8 mouse cellular contexts compared by ENCODE assay signal in genomic region chr2:80616854-80617737, GRCm38 (mm10). TPM values are rescaled to one million over a fixed set of nuclear protein-coding genes. Genes with fewer than 3 reads are reported as not detected.
A peak's percentile ranks its signal among the peaks of the same experiment; 100 is the strongest.
DNase-seq lines count a peak whose midpoint lies in the region; ATAC-seq and TF ChIP-seq lines count a peak whose summit lies in the region.

Gene Dusp19, plus strand, starts transcription at chr2:80617045.
Gene Nup35, plus strand, starts transcription at chr2:80617236.

- H3K27ac ChIP-seq in forebrain, embryonic 11.5 days (ENCODE audit: low read depth, low read length), result no peak within 1 kb of the TSS
- peak within 1 kb of the TSS; percentile 78 for H3K27ac ChIP-seq in heart, postnatal 0 days (ENCODE audit: low read depth)
- peak within 1 kb of the TSS; percentile 66 for H3K27ac ChIP-seq in liver, embryonic 16.5 days (ENCODE audit: low read length)
- peak within 1 kb of the TSS; percentile 70 for H3K27ac ChIP-seq in neural tube, embryonic 13.5 days (replicated peaks)
- H3K27ac ChIP-seq in testis, adult 2 months (ENCODE audit: control insufficient read depth, insufficient read depth, low read depth, low read length), result peak within 1 kb of the TSS; percentile 93

- peak within 1 kb of the TSS; percentile 72 for H3K9ac ChIP-seq in forebrain, embryonic 11.5 days (ENCODE audit: low read length)
- H3K9ac ChIP-seq in heart, postnatal 0 days (replicated peaks; ENCODE audit: low read depth, low read length), result peak within 1 kb of the TSS; percentile 81
- peak within 1 kb of the TSS; percentile 62 for H3K9ac ChIP-seq in liver, embryonic 16.5 days (ENCODE audit: low read depth, low read length)
- H3K9ac ChIP-seq in neural tube, embryonic 13.5 days, result peak within 1 kb of the TSS; percentile 79

- H3K4me1 ChIP-seq in forebrain, embryonic 11.5 days (replicated peaks; ENCODE audit: control insufficient read depth, insufficient read depth, low read length), result 0 out of 2 replicates have a peak, but pooled peaks cover 2% of the 10 kb centered on the region
- 0 out of 2 replicates have a peak, but pooled peaks cover 5% of the 10 kb centered on the region for H3K4me1 ChIP-seq in heart, postnatal 0 days (ENCODE audit: control insufficient read depth, insufficient read depth)
- H3K4me1 ChIP-seq in liver, embryonic 16.5 days (ENCODE audit: control insufficient read depth, low read depth, low read length), result no peaks in the 10 kb centered on the region; the same call in 1 of the 2 replicates
- peaks cover 13% of the 10 kb centered on the region for H3K4me1 ChIP-seq in neural tube, embryonic 13.5 days (replicated peaks)
- peaks cover 3% of the 10 kb centered on the region for H3K4me1 ChIP-seq in testis, adult 2 months (ENCODE audit: control insufficient read depth, insufficient read depth, low read length)

- peak; percentile 85 to 91 for DNase-seq in CD8-positive naive resting alpha-beta T cell, adult 2 months (ENCODE audit: low read depth in 2 of 2, low spot score in 2 of 2)
- DNase-seq in c-Kit-positive CD71-negative TER-119-negative erythroid progenitor cells, embryonic 14.5 days (ENCODE audit: low read depth), result peak; percentile 82
- DNase-seq in forebrain, embryonic 11.5 days (ENCODE audit: low spot score), result peak; percentile 91
- peak; percentile 90 for DNase-seq in heart, postnatal 0 days (ENCODE audit: low spot score)
- peak; percentile 96 for DNase-seq in kidney, postnatal 4 days

- peak within 1 kb of the TSS; percentile 83 for H3K4me2 ChIP-seq in forebrain, embryonic 11.5 days (ENCODE audit: low read depth, low read length, severe bottlenecking)
- peak within 1 kb of the TSS; percentile 84 for H3K4me2 ChIP-seq in heart, postnatal 0 days (ENCODE audit: low read depth, low read length)
- H3K4me2 ChIP-seq in liver, embryonic 16.5 days (ENCODE audit: low read depth, low read length), result peak within 1 kb of the TSS; percentile 82
- H3K4me2 ChIP-seq in neural tube, embryonic 13.5 days, result peak within 1 kb of the TSS; percentile 86

- 2% methylated on average over 21 of the region's 21 CpGs for WGBS in forebrain, embryonic 11.5 days
- 1% methylated on average over 21 of the region's 21 CpGs for WGBS in heart, postnatal 0 days
- 1% methylated on average over 21 of the region's 21 CpGs for WGBS in liver, embryonic 16.5 days (ENCODE audit: insufficient replicate concordance)
- 2% methylated on average over 21 of the region's 21 CpGs for WGBS in neural tube, embryonic 13.5 days

- no peaks in the 10 kb centered on the region for H3K9me3 ChIP-seq in forebrain, embryonic 11.5 days (ENCODE audit: control insufficient read depth, low read length)
- H3K9me3 ChIP-seq in heart, postnatal 0 days (replicated peaks; ENCODE audit: control insufficient read depth, low read length), result no peaks in the 10 kb centered on the region
- H3K9me3 ChIP-seq in liver, embryonic 16.5 days (replicated peaks; ENCODE audit: control insufficient read depth, low read length), result no peaks in the 10 kb centered on the region
- no peaks in the 10 kb centered on the region for H3K9me3 ChIP-seq in neural tube, embryonic 13.5 days

- H3K36me3 ChIP-seq in forebrain, embryonic 11.5 days (ENCODE audit: control insufficient read depth, insufficient read depth, low read length), result no peaks in the 10 kb centered on the region
- no peaks in the 10 kb centered on the region for H3K36me3 ChIP-seq in heart, postnatal 0 days (replicated peaks; ENCODE audit: control insufficient read depth, insufficient read depth, low read length)
- no peaks in the 10 kb centered on the region for H3K36me3 ChIP-seq in liver, embryonic 16.5 days (ENCODE audit: control insufficient read depth, insufficient read depth)
- 0 out of 2 replicates have a peak, but pooled peaks cover 6% of the 10 kb centered on the region for H3K36me3 ChIP-seq in neural tube, embryonic 13.5 days
- H3K36me3 ChIP-seq in testis, adult 2 months (ENCODE audit: control insufficient read depth, insufficient read depth, low read length), result no peaks in the 10 kb centered on the region

- no peaks in the 10 kb centered on the region for H3K27me3 ChIP-seq in forebrain, embryonic 11.5 days (ENCODE audit: control insufficient read depth, insufficient read depth, low read length)
- H3K27me3 ChIP-seq in heart, postnatal 0 days (ENCODE audit: control insufficient read depth, insufficient read depth, low read length), result no peaks in the 10 kb centered on the region
- no peaks in the 10 kb centered on the region for H3K27me3 ChIP-seq in liver, embryonic 16.5 days (ENCODE audit: control insufficient read depth, insufficient read depth, low read depth, low read length)
- H3K27me3 ChIP-seq in neural tube, embryonic 13.5 days, result no peaks in the 10 kb centered on the region
- no peaks in the 10 kb centered on the region for H3K27me3 ChIP-seq in testis, adult 2 months (ENCODE audit: control insufficient read depth, insufficient read depth, low read length)

- peak; percentile 85 for TF ChIP-seq POLR2A in testis, adult 2 months (IDR thresholded peaks at IDR 0.05; ENCODE audit: control insufficient read depth, low read depth, low read length)

- peak within 1 kb of the TSS; percentile 48 for H3K4me3 ChIP-seq in forebrain, embryonic 11.5 days (ENCODE audit: low read depth, low read length)
- peak within 1 kb of the TSS; percentile 67 for H3K4me3 ChIP-seq in heart, postnatal 0 days (ENCODE audit: low read depth, low read length)
- H3K4me3 ChIP-seq in liver, embryonic 16.5 days (ENCODE audit: low read depth, low read length), result peak within 1 kb of the TSS; percentile 67
- H3K4me3 ChIP-seq in neural tube, embryonic 13.5 days, result peak within 1 kb of the TSS; percentile 62
- peak within 1 kb of the TSS; percentile 86 for H3K4me3 ChIP-seq in testis, adult 2 months (ENCODE audit: control insufficient read depth, low read depth, low read length)

- TF ChIP-seq EP300 in heart, postnatal 0 days (IDR thresholded peaks at IDR 0.05; ENCODE audit: low read depth), result no peak

- ATAC-seq in forebrain, embryonic 11.5 days (replicated peaks; ENCODE audit: low FRiP score), result peak; percentile 100
- peak; percentile 100 for ATAC-seq in heart, postnatal 0 days (ENCODE audit: insufficient read depth, low read depth)
- ATAC-seq in liver, embryonic 16.5 days (ENCODE audit: low read depth), result peak; percentile 99
- ATAC-seq in neural tube, embryonic 13.5 days (ENCODE audit: low read depth), result peak; percentile 100

- no peak for TF ChIP-seq CTCF in heart, postnatal 0 days (IDR thresholded peaks at IDR 0.05; ENCODE audit: low read depth)
- no peak for TF ChIP-seq CTCF in testis, adult 2 months (IDR thresholded peaks at IDR 0.05; ENCODE audit: control insufficient read depth, insufficient read depth, insufficient replicate concordance, low read depth, low read length)

RNA-seq across cellular contexts. Expression of gene Dusp19, which starts in this region (rescaled TPM):
- 17.7 and 19.6 TPM in 2 replicates for polyA plus RNA-seq in forebrain, embryonic 11.5 days (2014; fragmentation: Nextera tagmentation; extraction: Ambion mirVana)
- 5.1 and 11.0 TPM in 2 replicates for total RNA-seq in heart, postnatal 0 days (2014; rRNA removed; ENCODE audit: low replicate concordance)
- polyA plus RNA-seq in heart, postnatal 0 days (2015; fragmentation: Nextera tagmentation; extraction: Ambion mirVana), result 9.1 and 10.3 TPM in 2 replicates
- polyA plus RNA-seq in liver, embryonic 16.5 days (2015; fragmentation: Nextera tagmentation; extraction: Ambion mirVana), result 4.2 and 4.3 TPM in 2 replicates
- polyA plus RNA-seq in neural tube, embryonic 13.5 days (2015; fragmentation: Nextera tagmentation; extraction: Ambion mirVana), result 16.2 and 19.2 TPM in 2 replicates
- polyA plus RNA-seq in testis, adult 2 months (2012; rRNA removed), result 11.4 and 11.6 TPM in 2 replicates

RNA-seq across cellular contexts. Expression of gene Nup35, which starts in this region (rescaled TPM):
- polyA plus RNA-seq in forebrain, embryonic 11.5 days (2014; fragmentation: Nextera tagmentation; extraction: Ambion mirVana), result 64.5 and 66.4 TPM in 2 replicates
- 7.1 and 15.0 TPM in 2 replicates for total RNA-seq in heart, postnatal 0 days (2014; rRNA removed; ENCODE audit: low replicate concordance)
- 9.1 and 10.7 TPM in 2 replicates for polyA plus RNA-seq in heart, postnatal 0 days (2015; fragmentation: Nextera tagmentation; extraction: Ambion mirVana)
- polyA plus RNA-seq in liver, embryonic 16.5 days (2015; fragmentation: Nextera tagmentation; extraction: Ambion mirVana), result 21.7 and 26.0 TPM in 2 replicates
- polyA plus RNA-seq in neural tube, embryonic 13.5 days (2015; fragmentation: Nextera tagmentation; extraction: Ambion mirVana), result 54.9 and 59.0 TPM in 2 replicates
- polyA plus RNA-seq in testis, adult 2 months (2012; rRNA removed), result 77.9 and 81.7 TPM in 2 replicates
